Mouse (Mus musculus) heart, adult 10 weeks (tissue): ENCODE data around the gene Lamp1. TPM values are rescaled to one million over a fixed set of nuclear protein-coding genes. Genes with fewer than 3 reads are reported as not detected.

Source experiments
- polyA plus RNA-seq: library from polyadenylated mRNA; stranded (reverse); fragments of 350-450 nt; fragmentation: Illumina TruSeq; extraction: RNeasy Lipid Tissue Mini Kit (QIAGEN cat#74804); gene quantifications from one replicate; pipeline ENCODE4 v1.2.3, GENCODE M21; 2014; ENCODE audit warnings: low read depth, low replicate concordance

The Lamp1 gene
- 457 TPM for polyA plus RNA-seq

GRCm38 (mm10) chr8:13158718-13159376, at the start of gene Lamp1:
Gene Lamp1 (plus strand): TSS chr8:13159161.

GRCm38 (mm10) chr8:13200301-13201012, 41.5 kb downstream of the Lamp1 start, which contains the start of gene Grtp1:
Gene Grtp1 (minus strand): TSS chr8:13200620.

Other genes starting within 250 kb of the Lamp1 start
- not detected for gene F7, start 133.1 kb upstream of the Lamp1 start, polyA plus RNA-seq
- 0.79 TPM for gene F10, start 121.9 kb upstream of the Lamp1 start, polyA plus RNA-seq
- 0.21 TPM for gene Proz, start 98.2 kb upstream of the Lamp1 start, polyA plus RNA-seq
- 12.6 TPM for gene Pcid2, start 53.7 kb upstream of the Lamp1 start, polyA plus RNA-seq
- gene Cul4a, start 53.5 kb upstream of the Lamp1 start, polyA plus RNA-seq = 77.6 TPM
- 3.6 TPM for gene Grtp1, start 41.5 kb downstream of the Lamp1 start, polyA plus RNA-seq
- 663 TPM for gene Adprhl1, start 95.0 kb downstream of the Lamp1 start, polyA plus RNA-seq
- 70.3 TPM for gene Dcun1d2, start 129.0 kb downstream of the Lamp1 start, polyA plus RNA-seq
- gene Tmco3, start 129.0 kb downstream of the Lamp1 start, polyA plus RNA-seq = 20.3 TPM
- gene Tfdp1, start 179.6 kb downstream of the Lamp1 start, polyA plus RNA-seq = 29.3 TPM
- gene Atp4b, start 237.7 kb downstream of the Lamp1 start, polyA plus RNA-seq = not detected
- not detected for gene Grk1, start 245.9 kb downstream of the Lamp1 start, polyA plus RNA-seq